8 mouse cellular contexts compared by ENCODE assay signal in the genomic region with DNA sequence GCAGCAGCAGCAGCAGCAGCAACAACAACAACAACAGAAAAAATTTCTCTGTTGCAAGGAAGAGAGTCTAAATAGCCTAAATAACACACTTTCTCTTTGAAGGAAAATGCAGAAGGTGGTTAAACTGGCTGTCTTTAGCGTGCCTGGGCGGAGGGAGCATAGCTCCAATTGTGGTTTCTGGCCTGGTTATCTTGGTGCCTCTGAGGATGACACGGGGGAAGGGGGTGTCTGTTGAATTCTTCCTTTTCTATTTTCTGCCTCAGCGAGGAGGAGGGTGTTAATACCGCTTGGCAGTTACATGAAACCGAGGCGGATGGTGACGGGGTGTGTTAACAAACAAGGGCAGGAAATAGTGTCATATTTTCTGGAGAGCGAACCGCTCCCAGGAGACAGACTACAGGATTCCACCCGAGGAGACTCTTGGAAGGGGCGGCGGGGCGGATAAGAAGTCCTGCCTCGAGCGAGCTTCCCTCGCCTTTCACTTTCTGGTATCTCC. TPM values are rescaled to one million over a fixed set of nuclear protein-coding genes. Genes with fewer than 3 reads are reported as not detected.
DNase-seq lines count a peak whose midpoint lies in the region; ATAC-seq and TF ChIP-seq lines count a peak whose summit lies in the region.

No protein-coding gene starts in this region.

- peaks cover 10% of the 10 kb centered on the region for H3K4me1 ChIP-seq in forebrain, embryonic 10.5 days
- peaks cover 10% of the 10 kb centered on the region for H3K4me1 ChIP-seq in heart, embryonic 13.5 days
- peaks cover 8% of the 10 kb centered on the region for H3K4me1 ChIP-seq in kidney, embryonic 16.5 days (ENCODE audit: insufficient read depth, low read length)
- no peaks in the 10 kb centered on the region for H3K4me1 ChIP-seq in liver, adult 2 months (ENCODE audit: control insufficient read depth, insufficient read depth, low read length)
- H3K4me1 ChIP-seq in midbrain, postnatal 0 days (ENCODE audit: insufficient read depth, low read length): no peaks in the 10 kb centered on the region

- no peaks in the 10 kb centered on the region for H3K9me3 ChIP-seq in forebrain, embryonic 10.5 days
- H3K9me3 ChIP-seq in heart, embryonic 13.5 days: no peaks in the 10 kb centered on the region
- H3K9me3 ChIP-seq in kidney, embryonic 16.5 days (ENCODE audit: low read length): no peaks in the 10 kb centered on the region
- no peaks in the 10 kb centered on the region for H3K9me3 ChIP-seq in midbrain, postnatal 0 days (ENCODE audit: low read length)

- no peak overlapping the region for H3K27ac ChIP-seq in forebrain, embryonic 10.5 days
- H3K27ac ChIP-seq in heart, embryonic 13.5 days (replicated peaks): peak overlapping the region; percentile 12
- H3K27ac ChIP-seq in kidney, embryonic 16.5 days (ENCODE audit: low read length): no peak overlapping the region
- peak overlapping the region; percentile 25 for H3K27ac ChIP-seq in liver, adult 2 months (replicated peaks; ENCODE audit: insufficient read depth, low read depth, low read length)
- H3K27ac ChIP-seq in midbrain, postnatal 0 days (ENCODE audit: low read depth, low read length): no peak overlapping the region

- CTCF ChIA-PET in Patski (lab: Charles Lee): interaction anchor here (0.7 to 1.5 kb wide), 3 partner anchors 15 to 160 kb away, joined by 3 read pairs; no protein-coding TSS in a partner anchor

- H3K4me3 ChIP-seq in C2C12 (ENCODE audit: insufficient read depth, poor library complexity, severe bottlenecking): peak overlapping the region; percentile 18
- H3K4me3 ChIP-seq in forebrain, embryonic 10.5 days: peak overlapping the region; percentile 31
- peak overlapping the region; percentile 52 for H3K4me3 ChIP-seq in heart, embryonic 13.5 days
- H3K4me3 ChIP-seq in kidney, embryonic 16.5 days (ENCODE audit: low read length): peak overlapping the region; percentile 44
- peak overlapping the region; percentile 9; the same call in 1 of the 2 replicates for H3K4me3 ChIP-seq in liver, adult 2 months (ENCODE audit: insufficient read depth, low read depth, low read length)
- H3K4me3 ChIP-seq in midbrain, postnatal 0 days (ENCODE audit: low read depth, low read length): peak overlapping the region; percentile 24

- peak overlapping the region; percentile 37 for H3ac ChIP-seq in C2C12 (ENCODE audit: control insufficient read depth, insufficient read length, low read depth)

- in situ Hi-C loops in Patski (cut with MboI; ENCODE audit: low pct_unique_long_range_greater_than_20kb): loop anchor here (5.0 kb wide), 1 partner anchor 201 kb away; a partner anchor contains a TSS

- no peaks in the 10 kb centered on the region for H3K79me3 ChIP-seq in C2C12 (ENCODE audit: low read depth)

- peak overlapping the region; percentile 71 for H3K9ac ChIP-seq in heart, embryonic 13.5 days
- H3K9ac ChIP-seq in kidney, embryonic 16.5 days (replicated peaks; ENCODE audit: low read length): peak overlapping the region; percentile 48
- H3K9ac ChIP-seq in liver, adult 2 months (ENCODE audit: low read depth, low read length): peak overlapping the region; percentile 8; the same call in 1 of the 2 replicates
- peak overlapping the region; percentile 42 for H3K9ac ChIP-seq in midbrain, postnatal 0 days (replicated peaks; ENCODE audit: low read length, poor library complexity, severe bottlenecking)

- TF ChIP-seq CTCF in C2C12 (IDR thresholded peaks at IDR 0.05; ENCODE audit: control insufficient read depth, insufficient read depth, insufficient read length) (no peak), Patski (IDR thresholded peaks at IDR 0.05) (peak; percentile 4)
- no peak for TF ChIP-seq CTCF in liver, adult 2 months (IDR thresholded peaks at IDR 0.05; ENCODE audit: low read depth, low read length)
- TF ChIP-seq CTCF in midbrain, postnatal 0 days (IDR thresholded peaks at IDR 0.05): no peak

- no peaks in the 10 kb centered on the region for H3K36me3 ChIP-seq in C2C12 (ENCODE audit: control insufficient read depth, insufficient read depth)
- no peaks in the 10 kb centered on the region for H3K36me3 ChIP-seq in forebrain, embryonic 10.5 days (replicated peaks)
- H3K36me3 ChIP-seq in heart, embryonic 13.5 days: no peaks in the 10 kb centered on the region
- H3K36me3 ChIP-seq in kidney, embryonic 16.5 days (ENCODE audit: insufficient read depth, low read length): no peaks in the 10 kb centered on the region
- no peaks in the 10 kb centered on the region for H3K36me3 ChIP-seq in liver, adult 2 months (ENCODE audit: control insufficient read depth, insufficient read depth, low read length)
- H3K36me3 ChIP-seq in midbrain, postnatal 0 days (ENCODE audit: insufficient read depth, low read length): no peaks in the 10 kb centered on the region

- ATAC-seq in Patski: peak; percentile 44
- ATAC-seq in heart, embryonic 13.5 days (ENCODE audit: extremely low read depth, insufficient number of reproducible peaks, low FRiP score, low TSS enrichment): no peak
- no peak for ATAC-seq in kidney, embryonic 16.5 days (ENCODE audit: low FRiP score, low TSS enrichment)
- no peak for ATAC-seq in midbrain, postnatal 0 days (ENCODE audit: low FRiP score)

- H3K27me3 ChIP-seq in C2C12 (ENCODE audit: control insufficient read depth, insufficient read depth, insufficient read length) (no peaks in the 10 kb centered on the region), Patski (no peaks in the 10 kb centered on the region)
- H3K27me3 ChIP-seq in forebrain, embryonic 10.5 days (ENCODE audit: poor library complexity, severe bottlenecking): peaks cover 11% of the 10 kb centered on the region
- H3K27me3 ChIP-seq in heart, embryonic 13.5 days (replicated peaks): 0 out of 2 replicates have a peak, but pooled peaks cover 2% of the 10 kb centered on the region
- H3K27me3 ChIP-seq in kidney, embryonic 16.5 days (ENCODE audit: insufficient read depth, low read length): no peaks in the 10 kb centered on the region
- no peaks in the 10 kb centered on the region for H3K27me3 ChIP-seq in liver, adult 2 months (ENCODE audit: control insufficient read depth, insufficient read depth, low read length)
- no peaks in the 10 kb centered on the region for H3K27me3 ChIP-seq in midbrain, postnatal 0 days (ENCODE audit: insufficient read depth, low read length)

- no peak for TF ChIP-seq POLR2A in liver, adult 2 months (IDR thresholded peaks at IDR 0.05; ENCODE audit: extremely low read depth, insufficient read depth, low read length)

- H3K4me2 ChIP-seq in heart, embryonic 13.5 days: peak overlapping the region; percentile 72
- peak overlapping the region; percentile 68 for H3K4me2 ChIP-seq in kidney, embryonic 16.5 days (replicated peaks; ENCODE audit: low read depth, low read length)
- H3K4me2 ChIP-seq in midbrain, postnatal 0 days (ENCODE audit: low read depth, low read length, poor library complexity, severe bottlenecking): peak overlapping the region; percentile 43

- WGBS in forebrain, embryonic 10.5 days: 54% methylated on average over 17 of the region's 17 CpGs
- 9% methylated on average over 17 of the region's 17 CpGs for WGBS in heart, embryonic 13.5 days
- 7% methylated on average over 17 of the region's 17 CpGs for WGBS in kidney, embryonic 16.5 days
- WGBS in liver, adult 2 months: 42% methylated on average over 17 of the region's 17 CpGs
- WGBS in midbrain, postnatal 0 days: 21% methylated on average over 17 of the region's 17 CpGs

- no peaks in the 10 kb centered on the region for H3K79me2 ChIP-seq in C2C12 (ENCODE audit: control insufficient read depth, insufficient read depth)
- H3K79me2 ChIP-seq in liver, adult 2 months (ENCODE audit: control insufficient read depth, insufficient read depth, low read length): no peaks in the 10 kb centered on the region

- POLR2A ChIA-PET in Patski (lab: Charles Lee): no interaction called here

- DNase-seq in Patski (ENCODE audit: low read depth, low spot score): no peak
- DNase-seq in forebrain, embryonic 10.5 days (ENCODE audit: extremely low spot score, low spot score): no peak
- DNase-seq in liver, adult 2 months (ENCODE audit: extremely low read depth, low read depth, low spot score): no peak
- DNase-seq in midbrain, postnatal 0 days (ENCODE audit: low spot score): peak; percentile 33
- no peak for DNase-seq in spleen, postnatal 4 days (ENCODE audit: low spot score in 2 of 2)

TF ChIP-seq in C2C12, 6 proteins besides CTCF, POLR2A, EP300 and RAD21:
- TF ChIP-seq CEBPB (IDR thresholded peaks at IDR 0.05; ENCODE audit: low read depth) (no peak), FOSL1 (IDR thresholded peaks at IDR 0.05; ENCODE audit: insufficient read depth, low read length, poor library complexity, severe bottlenecking) (no peak), MYOG (IDR thresholded peaks at IDR 0.05; ENCODE audit: control insufficient read depth, extremely low read depth, insufficient read length) (no peak), MAX (IDR thresholded peaks at IDR 0.05) (no peak), MYOD1 (IDR thresholded peaks at IDR 0.05; ENCODE audit: control insufficient read depth, insufficient read length, low read depth) (no peak), USF1 (IDR thresholded peaks at IDR 0.05; ENCODE audit: low read depth) (no peak)

RNA-seq across cellular contexts. Expression of a gene that starts 27.2 kb away (rescaled TPM):
- polyA plus RNA-seq in C2C12 (2012; fragmentation: generic; extraction: Trizol): not detected
- polyA plus RNA-seq in Patski (2021): not detected
- not detected in 2 replicates for polyA plus RNA-seq in forebrain, embryonic 10.5 days (2016; fragmentation: Nextera tagmentation; extraction: Ambion mirVana)
- polyA plus RNA-seq in heart, embryonic 13.5 days (2015; fragmentation: Nextera tagmentation; extraction: Ambion mirVana): not detected in 2 replicates
- polyA plus RNA-seq in kidney, embryonic 16.5 days (2015; fragmentation: Nextera tagmentation; extraction: Ambion mirVana): 0.41 and 0.69 TPM in 2 replicates
- not detected in 2 replicates for total RNA-seq in liver, adult 2 months (2014; rRNA removed)
- not detected in 2 replicates for polyA plus RNA-seq in liver, adult 2 months (2012; rRNA removed)
- total RNA-seq in midbrain, postnatal 0 days (2014; rRNA removed): not detected in 2 replicates
- 0.60 TPM in 1 of 2 replicates, not detected in the other for polyA plus RNA-seq in midbrain, postnatal 0 days (2015; fragmentation: Nextera tagmentation; extraction: Ambion mirVana)

RNA-seq across cellular contexts. Expression of a gene that starts 34.2 kb away (rescaled TPM):
- polyA plus RNA-seq in C2C12 (2012; fragmentation: generic; extraction: Trizol) (1.6 TPM), Patski (2021) (7.1 TPM)
- 4.3 and 4.8 TPM in 2 replicates for polyA plus RNA-seq in forebrain, embryonic 10.5 days (2016; fragmentation: Nextera tagmentation; extraction: Ambion mirVana)
- 4.8 and 5.5 TPM in 2 replicates for polyA plus RNA-seq in heart, embryonic 13.5 days (2015; fragmentation: Nextera tagmentation; extraction: Ambion mirVana)
- 4.0 and 4.3 TPM in 2 replicates for polyA plus RNA-seq in kidney, embryonic 16.5 days (2015; fragmentation: Nextera tagmentation; extraction: Ambion mirVana)
- 0.74 and 1.1 TPM in 2 replicates for total RNA-seq in liver, adult 2 months (2014; rRNA removed)
- 0.49 and 0.69 TPM in 2 replicates for polyA plus RNA-seq in liver, adult 2 months (2012; rRNA removed)
- total RNA-seq in midbrain, postnatal 0 days (2014; rRNA removed): 35.4 and 44.2 TPM in 2 replicates
- 16.0 TPM in 2 replicates for polyA plus RNA-seq in midbrain, postnatal 0 days (2015; fragmentation: Nextera tagmentation; extraction: Ambion mirVana)

Comparison
In these comparisons a context has a peak if more than half of its experiments do, and no peak if none do; other contexts are left out.
1. H3K27ac ChIP-seq: peak in heart, embryonic 13.5 days (single experiment) and liver, adult 2 months (single experiment); none in forebrain, embryonic 10.5 days (single experiment), kidney, embryonic 16.5 days (single experiment) and midbrain, postnatal 0 days (single experiment).
2. H3K9ac ChIP-seq: peak in every context shown above with its lines; median percentile 71 in heart, embryonic 13.5 days; 48 in kidney, embryonic 16.5 days; 42 in midbrain, postnatal 0 days; 8 in liver, adult 2 months.
3. Peak in every context shown above with its lines, with median percentiles within 50 percentile points of each other: H3K4me3 ChIP-seq and H3K4me2 ChIP-seq.